Mouse (Mus musculus) c-Kit-positive CD71-positive TER-119-negative erythroid progenitor cells, embryonic 14.5 days (primary cell): Measurements from ENCODE around the gene Hspb9.

Experiments used
- DNase-seq: peaks from one replicate; pipeline ENCODE4 v3.0.0-alpha.2; 2013; ENCODE audit warnings: low read depth

Hspb9 gene

GRCm38 (mm10) chr11:100730477-100731205, 17.0 kb downstream of the Hspb9 start:
- DNase-seq = no peak

GRCm38 (mm10) chr11:100735134-100735865, 21.6 kb downstream of the Hspb9 start:
- no peak for DNase-seq

DNA sequence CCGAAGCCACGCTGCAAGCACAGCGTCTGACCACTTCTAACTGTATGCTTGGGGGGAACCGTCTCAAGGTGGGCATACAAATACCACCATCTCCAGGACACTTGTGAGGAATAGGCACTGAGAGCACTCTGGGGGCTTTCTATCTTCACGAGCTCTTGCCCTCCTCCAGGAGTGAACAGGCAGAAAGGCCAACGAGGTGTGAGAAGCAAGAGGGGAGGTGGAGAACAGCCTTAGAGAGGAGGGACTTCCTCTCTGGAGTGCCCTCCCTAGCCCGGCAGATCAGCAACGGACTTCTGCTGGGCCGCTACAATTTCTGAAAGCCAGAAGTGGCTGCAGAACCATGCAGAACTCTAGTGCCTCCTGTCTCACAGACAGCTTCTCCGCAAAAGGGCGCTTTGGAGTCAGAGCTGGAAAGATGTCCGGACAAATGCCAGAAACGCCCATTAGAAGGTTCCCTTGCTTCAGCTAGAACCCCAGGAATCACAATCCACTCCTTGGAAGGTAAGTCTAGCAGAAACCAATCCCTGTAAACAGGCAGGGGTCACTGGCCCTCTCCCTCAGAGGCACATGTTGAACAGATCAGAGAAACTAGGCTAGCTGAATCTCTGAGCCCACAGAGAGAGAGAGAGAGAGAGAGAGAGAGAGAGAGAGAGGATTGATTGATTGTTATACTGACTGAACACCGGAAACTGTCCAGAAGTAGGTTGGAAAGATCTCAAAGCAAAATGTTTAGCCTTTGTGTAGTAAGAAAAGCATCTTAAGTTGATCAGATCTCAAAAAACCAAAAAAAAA, 22.5 kb downstream of the Hspb9 start:
- DNase-seq = no peak

- no peak for DNase-seq
These were observed 23.1 kb downstream of the Hspb9 start for GRCm38 (mm10) chr11:100736746-100737080.

GRCm38 (mm10) chr11:100737105-100737733, 23.6 kb downstream of the Hspb9 start:
- DNase-seq = peak; percentile 82

GRCm38 (mm10) chr11:100738066-100738604, 24.5 kb downstream of the Hspb9 start, which contains the start of gene Rab5c:
Rab5c (minus strand) TSS chr11:100738215.
- DNase-seq = peak; percentile 99

- no peak for DNase-seq
These were observed 25.1 kb downstream of the Hspb9 start for GRCm38 (mm10) chr11:100738749-100739148.

DNA sequence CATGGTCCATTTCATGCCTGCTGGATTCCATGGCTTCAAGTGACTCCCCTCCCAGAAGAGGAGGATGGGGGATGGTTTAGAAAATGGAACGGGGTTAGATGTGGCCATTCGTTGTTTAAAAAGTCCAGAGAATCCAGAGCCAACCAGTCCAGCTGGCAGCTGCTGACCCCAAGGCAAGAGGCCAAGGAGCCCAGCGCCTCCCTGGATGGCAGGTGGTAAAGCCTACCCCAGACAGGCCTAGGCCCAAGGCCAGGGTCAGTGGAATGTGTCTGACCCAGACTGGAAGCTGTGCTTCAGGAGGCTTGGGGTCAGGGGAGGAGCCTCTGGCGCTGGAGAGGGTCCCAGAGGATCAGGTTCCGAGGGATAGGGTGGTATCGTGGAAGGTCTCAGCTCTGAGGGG, 27.7 kb downstream of the Hspb9 start:
- no peak for DNase-seq

DNA sequence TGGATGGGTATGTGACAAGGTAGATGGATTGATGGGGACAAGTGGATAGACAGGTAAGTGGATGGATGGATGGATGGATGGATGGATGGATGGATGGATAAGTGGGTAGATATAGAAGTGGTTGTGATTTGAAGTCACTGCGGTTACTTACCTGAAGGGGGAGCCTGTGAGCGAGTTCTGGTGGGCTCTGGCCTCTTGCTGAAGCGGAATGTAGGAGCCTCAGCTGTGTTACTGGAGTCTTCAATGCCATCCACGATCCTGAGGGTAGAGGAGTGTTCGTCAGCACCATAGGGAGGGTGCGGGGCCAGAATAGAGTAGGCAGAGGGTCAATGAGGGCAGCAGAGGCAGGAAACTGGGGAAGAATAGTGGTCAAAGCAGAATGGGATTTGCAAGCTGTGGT, 31.4 kb downstream of the Hspb9 start:
- DNase-seq = no peak

DNA sequence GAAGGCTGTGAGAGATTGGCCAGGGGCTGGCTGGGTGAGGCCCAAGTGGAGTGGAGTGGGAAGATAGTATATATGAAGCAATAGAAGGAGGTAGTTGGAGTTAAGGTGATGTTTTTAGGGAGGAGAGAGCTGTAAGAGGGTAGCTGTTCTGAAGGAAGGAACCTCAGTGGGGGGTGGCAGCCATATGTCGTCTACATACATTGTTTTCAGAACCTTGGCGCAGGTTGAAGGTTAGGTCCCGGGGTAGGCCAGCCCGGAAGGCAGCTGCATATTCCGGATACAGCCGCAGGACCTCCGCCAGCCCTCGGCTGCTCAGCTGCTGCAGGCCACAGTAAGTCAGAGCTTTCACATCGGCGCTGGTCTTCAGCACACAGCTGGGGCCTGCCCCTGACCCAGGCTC, 32.9 kb downstream of the Hspb9 start:
- DNase-seq = no peak

GRCm38 (mm10) chr11:100747114-100747513, 33.5 kb downstream of the Hspb9 start:
- no peak for DNase-seq

GRCm38 (mm10) chr11:100748620-100749019, 35.0 kb downstream of the Hspb9 start:
- no peak for DNase-seq

GRCm38 (mm10) chr11:100749469-100749868, 35.8 kb downstream of the Hspb9 start:
- DNase-seq = no peak

DNA sequence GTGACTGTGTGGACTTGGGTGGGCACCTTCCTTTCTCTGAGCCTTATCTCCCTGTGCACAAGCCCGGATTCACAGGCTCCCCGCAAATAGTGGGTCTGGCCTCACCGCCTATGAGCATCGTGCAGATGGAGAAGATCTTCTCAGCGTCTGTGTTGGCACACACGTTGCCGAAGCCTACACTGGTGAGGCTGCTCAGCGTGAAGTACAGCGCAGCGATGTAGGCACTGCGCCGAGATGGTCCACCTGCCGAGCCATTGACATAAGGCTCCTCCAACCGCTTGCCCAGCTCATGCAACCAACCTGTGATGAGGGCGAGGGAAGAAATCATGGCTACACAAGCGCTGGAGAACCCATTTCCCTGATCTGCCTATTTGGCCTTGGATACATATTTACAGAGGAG, 36.5 kb downstream of the Hspb9 start:
- DNase-seq = no peak

DNA sequence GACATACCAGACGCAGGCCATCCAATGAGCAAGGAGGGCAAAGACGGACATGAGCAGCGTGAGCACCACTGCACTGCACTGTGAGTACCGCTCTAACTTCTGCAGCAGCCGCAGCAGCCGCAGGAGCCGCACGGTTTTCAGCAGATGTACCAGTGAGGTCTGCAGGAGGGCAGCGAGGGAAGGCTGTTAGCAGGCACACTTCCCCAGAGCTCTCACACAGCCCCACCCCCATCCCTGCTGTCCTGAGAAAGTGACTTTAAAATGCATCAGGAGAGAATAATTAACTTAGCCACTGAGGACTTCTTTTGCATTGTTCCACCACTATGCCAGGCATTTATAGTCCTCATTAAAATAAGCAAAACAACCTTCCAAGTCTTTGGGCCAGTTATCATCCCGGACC, 38.6 kb downstream of the Hspb9 start:
- no peak for DNase-seq

DNA sequence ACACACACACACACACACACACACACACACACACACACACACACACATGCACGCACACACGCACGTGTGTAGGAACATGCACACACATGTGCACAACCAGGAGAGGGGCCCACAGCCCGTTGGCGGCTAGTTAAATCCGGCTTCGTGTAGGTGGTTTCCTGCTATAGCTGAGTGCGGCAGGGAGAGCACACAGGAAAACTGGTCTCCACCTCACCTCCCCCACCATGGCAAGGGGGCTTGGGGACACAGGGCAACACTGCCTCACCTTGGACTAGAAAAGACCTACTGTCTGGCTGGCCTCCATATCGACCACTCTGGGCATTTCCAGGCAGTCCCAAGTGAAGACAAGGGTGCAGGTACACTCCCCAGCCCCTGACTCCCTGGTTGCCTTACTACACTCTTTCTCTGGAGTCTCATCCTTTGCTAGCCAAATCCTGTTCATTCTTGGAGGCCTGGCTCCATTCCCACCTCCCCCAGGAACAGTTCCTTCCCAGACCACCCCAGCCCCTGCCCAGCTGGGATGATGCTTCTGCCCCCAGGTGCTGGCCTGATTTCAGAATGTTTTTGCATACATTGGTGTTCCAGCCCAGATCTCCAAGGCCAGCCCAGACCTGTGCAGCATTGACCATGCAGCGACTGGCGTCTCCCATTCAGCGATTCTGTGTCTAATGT, 40.5 kb downstream of the Hspb9 start:
- DNase-seq = no peak

DNA sequence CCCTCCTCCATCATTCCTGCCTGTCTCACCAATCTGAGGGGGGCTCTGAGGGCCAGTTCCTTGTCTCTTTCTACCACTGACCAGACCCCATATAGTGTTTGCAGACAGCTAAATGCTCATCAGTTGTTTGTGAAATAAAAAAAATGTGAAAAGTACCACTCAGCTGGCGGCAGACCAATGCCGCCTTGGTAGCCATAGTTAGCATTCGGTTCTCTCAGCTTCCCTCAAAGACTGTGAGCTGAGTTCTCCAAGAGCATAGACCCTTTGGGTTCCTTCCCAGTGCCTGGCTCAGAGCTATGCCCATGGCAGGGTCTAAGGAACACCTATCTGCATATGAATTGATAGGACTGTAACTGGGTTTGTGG, 41.0 kb downstream of the Hspb9 start:
- DNase-seq = no peak

GRCm38 (mm10) chr11:100756476-100756875, 42.8 kb downstream of the Hspb9 start:
- DNase-seq = no peak

DNA sequence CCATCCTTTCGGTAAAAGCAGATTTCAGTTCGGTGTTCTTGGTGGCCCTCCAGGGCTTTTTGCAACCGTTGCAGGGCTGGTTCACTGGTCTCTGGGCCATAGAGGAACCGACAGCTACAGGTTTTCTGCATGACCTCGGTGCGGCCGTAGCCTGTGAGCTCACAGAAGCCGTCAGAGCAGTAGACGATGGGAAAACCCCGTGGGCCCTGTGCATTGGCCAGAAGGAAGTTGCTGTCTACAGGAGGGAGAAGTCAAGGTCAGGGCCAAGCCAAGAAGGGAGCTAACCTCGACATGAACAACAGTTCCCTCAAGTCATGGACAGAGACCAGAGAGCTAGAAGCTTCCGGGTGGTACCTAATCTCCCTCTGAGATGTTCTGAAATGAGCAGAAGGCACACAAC, 43.9 kb downstream of the Hspb9 start:
- no peak for DNase-seq

- no peak for DNase-seq
These were observed 45.3 kb downstream of the Hspb9 start for GRCm38 (mm10) chr11:100758707-100759610.
